Mouse (Mus musculus) liver, adult 2 months (tissue): ENCODE data around the gene Poln.

Source experiments
- CTCF ChIP-seq: fragments of 200-500 bp; IDR thresholded peaks from 2 replicates; pipeline ENCODE4 v1.5.1; 2011; ENCODE audit warnings: low read depth, low read length, control low read depth
- POLR2A ChIP-seq: fragments of 200-500 bp; IDR thresholded peaks from 2 replicates; pipeline ENCODE4 v1.6.1; 2011; ENCODE audit warnings: low read length, control low read depth; ENCODE audit not compliant: insufficient read depth; ENCODE audit errors: extremely low read depth

- no peak for TF ChIP-seq CTCF
- no peak for TF ChIP-seq POLR2A
Measured at GRCm38 (mm10) chr5:34196423-34196822, 27.2 kb upstream of the Poln start.
